10 mouse cellular contexts compared by ENCODE assay signal in the genomic region with DNA sequence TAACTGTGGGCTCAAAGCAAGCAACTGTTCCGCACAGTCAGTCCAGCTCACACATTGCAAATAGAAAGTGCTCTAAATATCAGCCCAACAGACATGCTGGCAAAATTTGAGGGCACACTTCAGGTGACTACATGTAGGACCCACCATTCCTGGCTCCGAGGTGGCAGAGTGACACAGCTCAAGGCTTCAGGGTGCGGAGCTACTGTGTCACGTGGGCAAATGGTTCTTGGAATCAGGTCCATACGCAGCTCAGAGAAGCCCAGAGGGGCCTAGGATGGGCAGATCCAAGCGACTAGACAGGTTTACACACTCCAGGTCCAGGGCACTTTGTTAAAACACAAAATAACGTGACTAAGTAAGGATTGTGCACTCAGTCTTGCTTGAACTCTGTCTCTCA.
DNase-seq lines count a peak whose midpoint lies in the region; ATAC-seq and TF ChIP-seq lines count a peak whose summit lies in the region.
"Had no signal": no experiment of that assay in that cellular context is flagged by ENCODE, and none has a peak within 500 bp of the region (broad histone marks: within the 10 kb centered on the region; RNA-seq: fewer than 3 reads in every experiment).

No protein-coding gene starts in this region.

- WGBS in forebrain, embryonic 10.5 days: 87% methylated on average over 7 of the region's 7 CpGs
- 84% methylated on average over 7 of the region's 7 CpGs for WGBS in forebrain, postnatal 0 days
- 77% methylated on average over 7 of the region's 7 CpGs for WGBS in intestine, embryonic 16.5 days
- 83% methylated on average over 7 of the region's 7 CpGs for WGBS in intestine, postnatal 0 days

- ATAC-seq in forebrain, postnatal 0 days: no peak
- ATAC-seq in intestine, embryonic 16.5 days: peak; percentile 31; the same call in 1 of the 2 replicates
- no peak for ATAC-seq in intestine, postnatal 0 days
- ATAC-seq: midbrain, embryonic 16.5 days had no signal

- no peak overlapping the region for H3K9ac ChIP-seq in forebrain, postnatal 0 days
- H3K9ac ChIP-seq in intestine, embryonic 16.5 days (ENCODE audit: low read depth, low read length): no peak overlapping the region
- no peak overlapping the region for H3K9ac ChIP-seq in intestine, postnatal 0 days (ENCODE audit: low read depth, low read length)

- H3K4me2 ChIP-seq in forebrain, postnatal 0 days (ENCODE audit: low read depth): no peak overlapping the region
- H3K4me2 ChIP-seq in intestine, embryonic 16.5 days (ENCODE audit: low read depth, low read length): no peak overlapping the region
- H3K4me2 ChIP-seq in intestine, postnatal 0 days (replicated peaks; ENCODE audit: low read depth): no peak overlapping the region

- H3K4me3 ChIP-seq in forebrain, embryonic 10.5 days: no peak overlapping the region
- H3K4me3 ChIP-seq in forebrain, postnatal 0 days (ENCODE audit: low read depth, low read length): no peak overlapping the region
- H3K4me3 ChIP-seq in intestine, embryonic 16.5 days (ENCODE audit: low read length): no peak overlapping the region
- H3K4me3 ChIP-seq in intestine, postnatal 0 days (ENCODE audit: low read depth, low read length): no peak overlapping the region
- H3K4me3 ChIP-seq in testis, adult 2 months (ENCODE audit: control insufficient read depth, low read depth, low read length): no peak overlapping the region

- no peak for TF ChIP-seq CTCF in forebrain, postnatal 0 days (IDR thresholded peaks at IDR 0.05; ENCODE audit: low read depth)
- no peak for TF ChIP-seq CTCF in intestine, postnatal 0 days (IDR thresholded peaks at IDR 0.05; ENCODE audit: low read depth)
- no peak for TF ChIP-seq CTCF in testis, adult 2 months (IDR thresholded peaks at IDR 0.05; ENCODE audit: control insufficient read depth, insufficient read depth, insufficient replicate concordance, low read depth, low read length)

- peaks cover 3% of the 10 kb centered on the region; the same call in 1 of the 2 replicates for H3K9me3 ChIP-seq in forebrain, embryonic 10.5 days
- no peaks in the 10 kb centered on the region for H3K9me3 ChIP-seq in forebrain, postnatal 0 days (ENCODE audit: low read length)
- H3K9me3 ChIP-seq in intestine, embryonic 16.5 days (ENCODE audit: control insufficient read depth, low read length): no peaks in the 10 kb centered on the region
- H3K9me3 ChIP-seq in intestine, postnatal 0 days (ENCODE audit: control insufficient read depth): no peaks in the 10 kb centered on the region

- H3K27me3 ChIP-seq in forebrain, embryonic 10.5 days (ENCODE audit: poor library complexity, severe bottlenecking): peaks cover 10% of the 10 kb centered on the region
- H3K27me3 ChIP-seq in forebrain, postnatal 0 days (ENCODE audit: insufficient read depth, low read length): no peaks in the 10 kb centered on the region
- H3K27me3 ChIP-seq in intestine, embryonic 16.5 days (replicated peaks; ENCODE audit: control insufficient read depth, insufficient read depth, low read length): no peaks in the 10 kb centered on the region
- H3K27me3 ChIP-seq in intestine, postnatal 0 days (replicated peaks; ENCODE audit: control insufficient read depth, insufficient read depth, low read length): no peaks in the 10 kb centered on the region
- no peaks in the 10 kb centered on the region for H3K27me3 ChIP-seq in testis, adult 2 months (ENCODE audit: control insufficient read depth, insufficient read depth, low read length)

- no peak for DNase-seq in forebrain, embryonic 10.5 days (ENCODE audit: extremely low spot score, low spot score)
- DNase-seq in forebrain, postnatal 0 days: no peak
- DNase-seq in testis, postnatal 14 days (ENCODE audit: low spot score): no peak
- peak; percentile 45 for DNase-seq in testis, postnatal 10 days (ENCODE audit: low spot score)
- no peak for DNase-seq in spleen, adult 18-20 months
- DNase-seq: cerebellum, postnatal 25 days had no signal

- peak overlapping the region; percentile 69 for H3K27ac ChIP-seq in forebrain, embryonic 10.5 days
- no peak overlapping the region for H3K27ac ChIP-seq in forebrain, postnatal 0 days (ENCODE audit: low read depth, low read length)
- peak overlapping the region; percentile 8; the same call in 1 of the 2 replicates for H3K27ac ChIP-seq in intestine, embryonic 16.5 days (ENCODE audit: low read length)
- H3K27ac ChIP-seq in intestine, postnatal 0 days (ENCODE audit: low read depth, low read length): no peak overlapping the region
- H3K27ac ChIP-seq in testis, adult 2 months (ENCODE audit: control insufficient read depth, insufficient read depth, low read depth, low read length): peak overlapping the region; percentile 86

- no peaks in the 10 kb centered on the region for H3K36me3 ChIP-seq in forebrain, embryonic 10.5 days (replicated peaks)
- no peaks in the 10 kb centered on the region for H3K36me3 ChIP-seq in forebrain, postnatal 0 days (ENCODE audit: insufficient read depth)
- H3K36me3 ChIP-seq in intestine, embryonic 16.5 days (ENCODE audit: control insufficient read depth, insufficient read depth, low read length): no peaks in the 10 kb centered on the region
- no peaks in the 10 kb centered on the region for H3K36me3 ChIP-seq in intestine, postnatal 0 days (ENCODE audit: control insufficient read depth, insufficient read depth)
- H3K36me3 ChIP-seq in testis, adult 2 months (ENCODE audit: control insufficient read depth, insufficient read depth, low read length): no peaks in the 10 kb centered on the region

- TF ChIP-seq POLR2A in testis, adult 2 months (IDR thresholded peaks at IDR 0.05; ENCODE audit: control insufficient read depth, low read depth, low read length): no peak

- H3K4me1 ChIP-seq in forebrain, embryonic 10.5 days: peaks cover 53% of the 10 kb centered on the region
- H3K4me1 ChIP-seq in forebrain, postnatal 0 days (ENCODE audit: insufficient read depth): no peaks in the 10 kb centered on the region
- H3K4me1 ChIP-seq in intestine, embryonic 16.5 days (ENCODE audit: control insufficient read depth, insufficient read depth, low read length): 0 out of 2 replicates have a peak, but pooled peaks cover 4% of the 10 kb centered on the region
- H3K4me1 ChIP-seq in intestine, postnatal 0 days (replicated peaks; ENCODE audit: control insufficient read depth, insufficient read depth, low read length): no peaks in the 10 kb centered on the region
- H3K4me1 ChIP-seq in testis, adult 2 months (ENCODE audit: control insufficient read depth, insufficient read depth, low read length): peaks cover 4% of the 10 kb centered on the region

Comparison
In these comparisons a context has a peak if more than half of its experiments do, and no peak if none do; other contexts are left out.
1. H3K27ac ChIP-seq: peak in forebrain, embryonic 10.5 days (single experiment), intestine, embryonic 16.5 days (single experiment) and testis, adult 2 months (single experiment); none in forebrain, postnatal 0 days (single experiment) and intestine, postnatal 0 days (single experiment).